ENCODE assay signal across 19 mouse cellular contexts in genomic region chr17:27150871-27151270, GRCm38 (mm10). TPM values are rescaled to one million over a fixed set of nuclear protein-coding genes. Genes with fewer than 3 reads are reported as not detected.
DNase-seq lines count a peak whose midpoint lies in the region; ATAC-seq lines count a peak whose summit lies in the region.
"Had no signal": no experiment of that assay in that cellular context is flagged by ENCODE, and none has a peak within 500 bp of the region (broad histone marks: within the 10 kb centered on the region; RNA-seq: fewer than 3 reads in every experiment).

No protein-coding gene starts in this region.

- ATAC-seq in heart, embryonic 11.5 days (replicated peaks; ENCODE audit: insufficient number of reproducible peaks, low FRiP score, low TSS enrichment), result no peak
- no peak for ATAC-seq in intestine, embryonic 16.5 days
- ATAC-seq: forebrain, embryonic 16.5 days; hindbrain, postnatal 0 days had no signal

- H3K36me3 ChIP-seq in heart, embryonic 11.5 days (ENCODE audit: control insufficient read depth, insufficient read depth, low read length), result no peaks in the 10 kb centered on the region
- H3K36me3 ChIP-seq in intestine, embryonic 16.5 days (ENCODE audit: control insufficient read depth, insufficient read depth, low read length), result no peaks in the 10 kb centered on the region
- H3K36me3 ChIP-seq: embryonic facial prominence, embryonic 13.5 days had no signal

- H3K9me3 ChIP-seq in heart, embryonic 11.5 days (replicated peaks; ENCODE audit: control insufficient read depth, low read length), result no peaks in the 10 kb centered on the region
- no peaks in the 10 kb centered on the region for H3K9me3 ChIP-seq in intestine, embryonic 16.5 days (ENCODE audit: control insufficient read depth, low read length)
- H3K9me3 ChIP-seq: embryonic facial prominence, embryonic 13.5 days; megakaryocyte, embryonic 14.5 days had no signal

- peaks cover 16% of the 10 kb centered on the region for H3K4me1 ChIP-seq in heart, embryonic 11.5 days (ENCODE audit: control insufficient read depth, insufficient read depth, low read length)
- peaks cover 6% of the 10 kb centered on the region for H3K4me1 ChIP-seq in intestine, embryonic 16.5 days (ENCODE audit: control insufficient read depth, insufficient read depth, low read length)

- DNase-seq in heart, adult 11 months, result peak; percentile 92
- peak; percentile 46 for DNase-seq in kidney, postnatal 10 days
- no peak for DNase-seq in kidney, adult 9 months
- DNase-seq in testis, postnatal 14 days (ENCODE audit: low spot score), result peak; percentile 50
- DNase-seq in testis, postnatal 10 days (ENCODE audit: low spot score), result no peak
- no peak for DNase-seq in layer of hippocampus, adult 18-20 months (ENCODE audit: low spot score in 2 of 2)
- DNase-seq: cerebellum, adult 2 months; heart, adult 18-20 months; layer of hippocampus, postnatal 36 days; lung, postnatal 10 days had no signal

- WGBS in heart, embryonic 11.5 days (ENCODE audit: insufficient replicate concordance), result 54% methylated on average over 7 of the region's 7 CpGs
- WGBS in intestine, embryonic 16.5 days, result 59% methylated on average over 7 of the region's 7 CpGs

- 0 out of 2 replicates have a peak, but pooled peaks cover 3% of the 10 kb centered on the region for H3K27me3 ChIP-seq in heart, embryonic 11.5 days (ENCODE audit: control insufficient read depth, insufficient read depth, low read length)
- peaks cover 3% of the 10 kb centered on the region; the same call in 1 of the 2 replicates for H3K27me3 ChIP-seq in intestine, embryonic 16.5 days (replicated peaks; ENCODE audit: control insufficient read depth, insufficient read depth, low read length)
- H3K27me3 ChIP-seq: embryonic facial prominence, embryonic 13.5 days had no signal

- no peak overlapping the region for H3K27ac ChIP-seq in heart, embryonic 11.5 days (ENCODE audit: low read depth, low read length)
- H3K27ac ChIP-seq in intestine, embryonic 16.5 days (ENCODE audit: low read length), result no peak overlapping the region
- H3K27ac ChIP-seq: embryonic facial prominence, embryonic 13.5 days; hindbrain, postnatal 0 days; liver, embryonic 14.5 days had no signal

- H3K9ac ChIP-seq in heart, embryonic 11.5 days (ENCODE audit: low read depth, low read length), result no peak overlapping the region
- H3K9ac ChIP-seq in intestine, embryonic 16.5 days (ENCODE audit: low read depth, low read length), result no peak overlapping the region
- H3K9ac ChIP-seq: embryonic facial prominence, embryonic 13.5 days; liver, embryonic 14.5 days had no signal

- H3K4me2 ChIP-seq in heart, embryonic 11.5 days, result no peak overlapping the region
- H3K4me2 ChIP-seq in intestine, embryonic 16.5 days (ENCODE audit: low read depth, low read length), result no peak overlapping the region
- H3K4me2 ChIP-seq: embryonic facial prominence, embryonic 13.5 days had no signal

- H3K4me3 ChIP-seq in heart, embryonic 11.5 days (ENCODE audit: low read depth, low read length), result no peak overlapping the region
- H3K4me3 ChIP-seq in intestine, embryonic 16.5 days (ENCODE audit: low read length), result no peak overlapping the region
- H3K4me3 ChIP-seq: embryonic facial prominence, embryonic 13.5 days; megakaryocyte, embryonic 14.5 days had no signal

RNA-seq across cellular contexts. Expression of gene Ip6k3, which starts 16.7 kb away (rescaled TPM):
- 0.15 and 0.26 TPM in 2 replicates for polyA plus RNA-seq in heart, embryonic 11.5 days (2014; fragmentation: Nextera tagmentation; extraction: Ambion mirVana)
- polyA plus RNA-seq in intestine, embryonic 16.5 days (2015; fragmentation: Nextera tagmentation; extraction: Ambion mirVana), result 0.09 and 0.11 TPM in 2 replicates
- total RNA-seq in layer of hippocampus, adult 18-20 months (2021), result under 1 TPM; 0.46 to 0.64 TPM
- total RNA-seq: common myeloid progenitor, adult 5-6 weeks; hindbrain, postnatal 0 days; midbrain, postnatal 0 days had no signal
- polyA plus RNA-seq: forebrain, embryonic 16.5 days; midbrain, postnatal 0 days had no signal

RNA-seq across cellular contexts. Expression of gene Uqcc2, which starts 17.2 kb away (rescaled TPM):
- 363 and 374 TPM in 2 replicates for polyA plus RNA-seq in heart, embryonic 11.5 days (2014; fragmentation: Nextera tagmentation; extraction: Ambion mirVana)
- 238 and 255 TPM in 2 replicates for polyA plus RNA-seq in intestine, embryonic 16.5 days (2015; fragmentation: Nextera tagmentation; extraction: Ambion mirVana)
- total RNA-seq in layer of hippocampus, adult 18-20 months (2021), result 100 to 1,000 TPM; 215 to 217 TPM

RNA-seq across cellular contexts. Expression of gene Lemd2, which starts 53.4 kb away (rescaled TPM):
- 6.7 and 8.4 TPM in 2 replicates for polyA plus RNA-seq in heart, embryonic 11.5 days (2014; fragmentation: Nextera tagmentation; extraction: Ambion mirVana)
- polyA plus RNA-seq in intestine, embryonic 16.5 days (2015; fragmentation: Nextera tagmentation; extraction: Ambion mirVana), result 4.9 and 5.4 TPM in 2 replicates
- total RNA-seq in layer of hippocampus, adult 18-20 months (2021), result 10 to 100 TPM; 43.2 to 45.7 TPM

Comparison
In these comparisons a context has a peak if more than half of its experiments do, and no peak if none do; other contexts are left out.
1. DNase-seq: peak in heart, adult 11 months (single experiment), kidney, postnatal 10 days (single experiment) and testis, postnatal 14 days (single experiment); none in kidney, adult 9 months (single experiment), testis, postnatal 10 days (single experiment) and layer of hippocampus, adult 18-20 months (0 of 2).